Mouse (Mus musculus): ENCODE results near the gene Ifrd1. TPM values are rescaled to one million over a fixed set of nuclear protein-coding genes. Genes with fewer than 3 reads are reported as not detected.
"Not testable (repeated sequence)": the region's sequence is repeated elsewhere in the genome, so short reads cannot be mapped to it uniquely, and the experiment has no call there.

Ifrd1 gene
- polyA plus RNA-seq, 1 experiment = 35.2 TPM

GRCm38 (mm10) chr12:40199302-40199701 is 49.0 kb downstream of the Ifrd1 start, which contains the start of gene Lsmem1:
TSS of gene Lsmem1 (minus strand) at chr12:40199490.
- no peak for DNase-seq (ENCODE audit: low read depth)

GRCm38 (mm10) chr12:40198427-40198826 is 49.9 kb downstream of the Ifrd1 start:
- no peak for DNase-seq (ENCODE audit: low read depth)

- no peak for DNase-seq (ENCODE audit: low read depth)
Measured at GRCm38 (mm10) chr12:40198019-40198418, 50.3 kb downstream of the Ifrd1 start.

GRCm38 (mm10) chr12:40197511-40197910 is 50.8 kb downstream of the Ifrd1 start:
- DNase-seq (ENCODE audit: low read depth) = no peak

- DNase-seq (ENCODE audit: low read depth) = no peak
Measured at GRCm38 (mm10) chr12:40185474-40185873, 62.8 kb downstream of the Ifrd1 start.

- no peak for DNase-seq (ENCODE audit: low read depth)
Measured at GRCm38 (mm10) chr12:40177089-40177488, 71.2 kb downstream of the Ifrd1 start.

GRCm38 (mm10) chr12:40176158-40176557 is 72.1 kb downstream of the Ifrd1 start:
- no peak for DNase-seq (ENCODE audit: low read depth)

GRCm38 (mm10) chr12:40175171-40175570 is 73.1 kb downstream of the Ifrd1 start:
- DNase-seq (ENCODE audit: low read depth) = not testable (repeated sequence)

GRCm38 (mm10) chr12:40171637-40172036 is 76.7 kb downstream of the Ifrd1 start:
- DNase-seq (ENCODE audit: low read depth) = no peak

- no peak for DNase-seq (ENCODE audit: low read depth)
Measured at GRCm38 (mm10) chr12:40169675-40170074, 78.6 kb downstream of the Ifrd1 start.

GRCm38 (mm10) chr12:40164621-40165020 is 83.7 kb downstream of the Ifrd1 start:
- DNase-seq (ENCODE audit: low read depth) = no peak

- no peak for DNase-seq (ENCODE audit: low read depth)
Measured at GRCm38 (mm10) chr12:40160777-40161176, 87.5 kb downstream of the Ifrd1 start.

GRCm38 (mm10) chr12:40154188-40154587 is 94.1 kb downstream of the Ifrd1 start:
- DNase-seq (ENCODE audit: low read depth) = no peak

GRCm38 (mm10) chr12:40152353-40153069 is 95.8 kb downstream of the Ifrd1 start:
- DNase-seq (ENCODE audit: low read depth) = no peak

Other genes starting within 250 kb of the Ifrd1 start
- gene Arl4a, start 210.5 kb downstream of the Ifrd1 start, polyA plus RNA-seq (2012; rRNA removed) = 26.9 and 27.6 TPM in 2 replicates
- 2.6 and 4.2 TPM in 2 replicates for gene Scin, start 114.3 kb downstream of the Ifrd1 start, polyA plus RNA-seq (2012; rRNA removed)
- not detected in 2 replicates for gene Lsmem1, start 49.0 kb downstream of the Ifrd1 start, polyA plus RNA-seq (2012; rRNA removed)
- gene Zfp277, start 197.4 kb upstream of the Ifrd1 start, polyA plus RNA-seq (2012; rRNA removed) = 8.6 and 8.9 TPM in 2 replicates
- 7.0 and 7.1 TPM in 2 replicates for gene Dock4, start 197.4 kb upstream of the Ifrd1 start, polyA plus RNA-seq (2012; rRNA removed)